Mouse (Mus musculus): Measurements from ENCODE around the gene Mphosph8. TPM values are rescaled to one million over a fixed set of nuclear protein-coding genes. Genes with fewer than 3 reads are reported as not detected.
A peak's percentile ranks its signal among the peaks of the same experiment; 100 is the strongest.

Gene Mphosph8
- total and polyA plus RNA-seq, 3 experiments, result 9.6 to 64.3 (median 45.1) TPM

DNA sequence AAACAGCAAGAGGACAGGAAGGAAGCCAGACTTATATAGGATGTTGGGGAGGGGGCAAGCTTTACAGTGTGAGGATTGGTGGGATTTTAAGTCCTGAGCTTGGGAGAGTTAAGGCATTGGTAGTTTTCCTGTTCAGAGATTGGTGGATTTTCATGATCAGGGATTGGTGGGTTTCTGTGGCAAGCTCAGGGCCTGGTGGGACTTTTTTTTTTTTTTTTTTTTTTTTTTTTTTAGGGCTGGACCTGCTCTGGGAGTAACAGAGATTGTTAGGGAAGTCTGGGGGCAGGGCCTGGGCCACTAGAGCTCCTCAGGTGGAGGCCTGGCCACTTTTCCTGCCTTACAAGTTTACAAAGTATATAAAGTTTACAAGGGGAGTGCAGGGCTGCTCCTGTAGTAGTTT is 18.6 kb upstream of the Mphosph8 start:
- ATAC-seq (ENCODE audit: extremely low read depth, insufficient number of reproducible peaks, low FRiP score, poor library complexity, severe bottlenecking) (no peak), DNase-seq (ENCODE audit: low spot score) (no peak)
- Histone ChIP-seq H3K27me3 (ENCODE audit: insufficient read depth, low read length) (no peaks in the 10 kb centered on the region), H3K4me1 (ENCODE audit: insufficient read depth, low read depth, low read length) (no peaks in the 10 kb centered on the region), H3K4me3 (ENCODE audit: low read depth, low read length) (no peak overlapping the region), H3K9me3 (replicated peaks) (no peaks in the 10 kb centered on the region), H3K36me3 (replicated peaks) (peaks cover 7% of the 10 kb centered on the region)
- no peak for TF ChIP-seq CTCF (IDR thresholded peaks at IDR 0.05; ENCODE audit: low read depth, low read length)
- TF ChIP-seq GATA2 (IDR thresholded peaks at IDR 0.05; ENCODE audit: borderline replicate concordance, low read depth, low read length), result no peak

DNA sequence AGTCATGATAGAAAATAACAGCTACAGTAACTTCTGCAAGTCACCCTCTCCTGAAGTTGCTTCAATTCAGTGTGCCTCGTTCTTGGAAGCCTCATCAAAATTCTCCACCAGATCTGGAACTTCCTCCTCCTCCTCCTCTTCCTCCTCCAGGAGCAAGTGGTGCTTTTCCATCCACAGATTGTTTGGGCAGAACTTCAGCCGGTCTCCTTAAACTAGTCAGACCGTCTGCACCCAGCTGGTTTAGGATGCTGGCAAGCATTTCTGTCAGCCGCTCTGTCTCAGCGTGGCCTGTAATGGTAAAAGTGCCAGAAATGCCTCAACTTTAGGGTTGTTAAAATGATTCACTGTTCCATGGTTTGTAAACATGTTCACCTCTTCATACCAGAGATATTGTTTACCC is 2.4 kb upstream of the Mphosph8 start:
- H3K36me3 ChIP-seq (replicated peaks), result peaks cover 6% of the 10 kb centered on the region
- H3K4me1 ChIP-seq (ENCODE audit: insufficient read depth, low read depth, low read length), result peaks cover 18% of the 10 kb centered on the region
- H3K9me3 ChIP-seq (replicated peaks), result no peaks in the 10 kb centered on the region
- DNase-seq (ENCODE audit: low spot score) (no peak), ATAC-seq (ENCODE audit: extremely low read depth, insufficient number of reproducible peaks, low FRiP score, poor library complexity, severe bottlenecking) (no peak)
- no peak overlapping the region for H3K4me3 ChIP-seq (ENCODE audit: low read depth, low read length)
- TF ChIP-seq CTCF (IDR thresholded peaks at IDR 0.05; ENCODE audit: low read depth, low read length), result no peak
- TF ChIP-seq TAL1 (conservative IDR thresholded peaks at IDR 0.05; ENCODE audit: low read depth, low read length), result no peak
- no peak for TF ChIP-seq GATA2 (IDR thresholded peaks at IDR 0.05; ENCODE audit: borderline replicate concordance, low read depth, low read length)
- TF ChIP-seq POLR2AphosphoS5 (IDR thresholded peaks at IDR 0.05; ENCODE audit: insufficient replicate concordance, low read depth, low read length), result no peak
- TF ChIP-seq GATA1 (IDR thresholded peaks at IDR 0.05; ENCODE audit: borderline replicate concordance, low read length), result no peak
- H3K27me3 ChIP-seq (ENCODE audit: insufficient read depth, low read length), result peaks cover 4% of the 10 kb centered on the region

DNA sequence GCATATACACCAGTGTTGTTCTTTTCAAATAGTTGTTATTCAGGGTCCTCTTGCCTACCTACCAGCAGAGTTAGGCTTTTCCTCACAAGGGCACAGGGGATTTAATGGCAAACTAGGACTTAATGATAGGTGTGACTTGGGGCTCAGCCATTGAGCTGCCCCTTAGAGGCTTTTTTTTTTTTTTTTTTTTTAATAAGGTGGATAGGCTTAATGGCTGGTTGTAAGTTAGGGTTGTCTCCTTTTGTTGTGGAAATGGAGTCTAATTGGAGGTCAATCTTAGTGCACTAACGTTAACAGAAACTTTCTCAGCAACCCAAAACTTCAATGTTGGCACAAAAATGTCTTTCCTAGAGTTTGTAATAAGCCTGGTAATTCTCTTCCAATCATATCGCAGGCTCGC is 1.1 kb upstream of the Mphosph8 start:
- peaks cover 14% of the 10 kb centered on the region for H3K36me3 ChIP-seq (replicated peaks)
- peaks cover 4% of the 10 kb centered on the region for H3K27me3 ChIP-seq (ENCODE audit: insufficient read depth, low read length)
- no peaks in the 10 kb centered on the region for H3K9me3 ChIP-seq (replicated peaks)
- DNase-seq (ENCODE audit: low spot score), result no peak
- no peak overlapping the region; the same call in 1 of the 2 replicates for H3K4me3 ChIP-seq (ENCODE audit: low read depth, low read length)
- H3K4me1 ChIP-seq (ENCODE audit: insufficient read depth, low read depth, low read length), result peaks cover 24% of the 10 kb centered on the region
- ATAC-seq (ENCODE audit: extremely low read depth, insufficient number of reproducible peaks, low FRiP score, poor library complexity, severe bottlenecking), result no peak
- TF ChIP-seq GATA2 (IDR thresholded peaks at IDR 0.05; ENCODE audit: borderline replicate concordance, low read depth, low read length) (no peak), GATA1 (IDR thresholded peaks at IDR 0.05; ENCODE audit: borderline replicate concordance, low read length) (no peak), CTCF (IDR thresholded peaks at IDR 0.05; ENCODE audit: low read depth, low read length) (no peak), TAL1 (conservative IDR thresholded peaks at IDR 0.05; ENCODE audit: low read depth, low read length) (no peak), POLR2AphosphoS5 (IDR thresholded peaks at IDR 0.05; ENCODE audit: insufficient replicate concordance, low read depth, low read length) (no peak)

DNA sequence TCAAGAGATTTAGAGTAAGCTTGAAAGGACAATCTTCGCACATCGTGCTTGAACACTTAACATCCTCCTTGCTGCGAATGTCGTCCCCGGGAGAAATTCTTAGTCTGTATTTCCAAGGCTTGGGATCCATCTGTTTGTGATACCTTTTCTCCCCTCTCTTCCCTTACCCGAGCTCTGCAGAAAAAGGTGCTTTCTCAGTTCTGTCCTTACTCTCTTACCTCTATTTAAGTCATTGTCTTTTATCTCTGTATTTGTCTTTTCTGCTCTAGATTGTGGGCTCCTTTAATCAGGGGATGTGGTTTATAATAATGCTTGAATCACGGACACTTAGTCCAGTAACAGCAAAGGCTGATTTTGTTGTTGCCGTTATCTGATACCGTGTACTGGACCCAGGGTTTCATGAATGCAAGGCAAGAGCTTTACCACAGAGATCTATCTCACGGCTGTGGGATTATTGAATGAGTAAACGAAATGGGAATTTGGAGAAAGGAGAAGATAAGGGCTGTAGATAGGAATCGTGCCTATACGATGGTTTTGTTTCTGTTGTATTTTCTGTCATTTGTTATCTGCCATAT is 1.1 kb downstream of the Mphosph8 start:
- no peaks in the 10 kb centered on the region for H3K27me3 ChIP-seq (ENCODE audit: insufficient read depth, low read length)
- peaks cover 33% of the 10 kb centered on the region for H3K36me3 ChIP-seq (replicated peaks)
- ATAC-seq (ENCODE audit: extremely low read depth, insufficient number of reproducible peaks, low FRiP score, poor library complexity, severe bottlenecking), result no peak
- H3K9me3 ChIP-seq (replicated peaks), result no peaks in the 10 kb centered on the region
- no peak for DNase-seq (ENCODE audit: low spot score)
- peaks cover 24% of the 10 kb centered on the region for H3K4me1 ChIP-seq (ENCODE audit: insufficient read depth, low read depth, low read length)
- TF ChIP-seq CTCF (IDR thresholded peaks at IDR 0.05; ENCODE audit: low read depth, low read length), result no peak
- no peak for TF ChIP-seq GATA2 (IDR thresholded peaks at IDR 0.05; ENCODE audit: borderline replicate concordance, low read depth, low read length)
- no peak for TF ChIP-seq TAL1 (conservative IDR thresholded peaks at IDR 0.05; ENCODE audit: low read depth, low read length)
- no peak for TF ChIP-seq GATA1 (IDR thresholded peaks at IDR 0.05; ENCODE audit: borderline replicate concordance, low read length)
- TF ChIP-seq POLR2AphosphoS5 (IDR thresholded peaks at IDR 0.05; ENCODE audit: insufficient replicate concordance, low read depth, low read length), result no peak
- H3K4me3 ChIP-seq (ENCODE audit: low read depth, low read length), result peak overlapping the region; percentile 97

DNA sequence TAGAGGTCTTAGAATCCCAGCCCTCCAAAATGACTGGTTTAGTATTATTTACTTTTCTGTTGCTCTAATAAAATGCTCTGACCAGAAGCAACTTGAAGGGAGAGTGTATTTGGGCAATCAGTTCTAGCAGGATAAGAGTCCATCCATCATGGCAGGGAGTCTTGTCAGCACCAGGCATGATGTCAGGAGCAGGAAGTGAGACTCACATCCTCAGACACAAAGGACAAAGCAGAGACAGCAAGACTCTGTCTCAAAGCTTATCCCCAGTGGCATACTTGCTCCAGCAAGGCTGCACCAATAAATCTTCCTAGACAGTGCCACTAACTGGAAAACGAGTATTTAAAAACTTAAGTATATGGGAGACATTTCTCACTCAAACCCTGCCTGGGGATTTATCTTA is 17.4 kb downstream of the Mphosph8 start:
- Histone ChIP-seq H3K4me1 (ENCODE audit: insufficient read depth, low read depth, low read length) (no peaks in the 10 kb centered on the region), H3K27me3 (ENCODE audit: insufficient read depth, low read length) (no peaks in the 10 kb centered on the region), H3K9me3 (replicated peaks) (no peaks in the 10 kb centered on the region), H3K36me3 (replicated peaks) (peaks cover 91% of the 10 kb centered on the region), H3K4me3 (ENCODE audit: low read depth, low read length) (no peak overlapping the region)
- TF ChIP-seq GATA1 (IDR thresholded peaks at IDR 0.05; ENCODE audit: borderline replicate concordance, low read length) (no peak), POLR2AphosphoS5 (IDR thresholded peaks at IDR 0.05; ENCODE audit: insufficient replicate concordance, low read depth, low read length) (no peak), CTCF (IDR thresholded peaks at IDR 0.05; ENCODE audit: low read depth, low read length) (no peak), GATA2 (IDR thresholded peaks at IDR 0.05; ENCODE audit: borderline replicate concordance, low read depth, low read length) (no peak), TAL1 (conservative IDR thresholded peaks at IDR 0.05; ENCODE audit: low read depth, low read length) (no peak)
- ATAC-seq (ENCODE audit: extremely low read depth, insufficient number of reproducible peaks, low FRiP score, poor library complexity, severe bottlenecking) (no peak), DNase-seq (ENCODE audit: low spot score) (no peak)

DNA sequence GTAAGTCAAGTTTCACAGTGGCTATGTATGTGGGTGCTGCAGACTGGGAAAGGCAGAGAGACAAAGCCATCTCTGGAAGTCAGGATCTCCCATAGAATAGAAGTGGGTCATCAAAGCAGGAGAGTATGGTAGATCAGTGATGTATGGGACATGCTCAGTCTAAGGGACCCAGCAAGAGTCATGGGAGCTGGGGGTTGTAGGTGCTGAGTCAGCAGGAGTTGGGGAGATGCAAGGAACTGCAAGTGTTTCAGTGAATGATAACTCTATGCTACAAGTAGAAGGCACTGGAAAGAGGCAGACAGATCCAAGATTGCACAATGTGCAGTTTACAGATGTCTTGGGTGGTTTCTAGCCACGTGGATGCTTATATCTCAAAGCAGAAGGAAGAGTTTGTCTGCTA is 21.1 kb downstream of the Mphosph8 start:
- no peak for DNase-seq (ENCODE audit: low spot score)
- peaks cover 5% of the 10 kb centered on the region; the same call in 1 of the 2 replicates for H3K4me1 ChIP-seq (ENCODE audit: insufficient read depth, low read depth, low read length)
- no peaks in the 10 kb centered on the region for H3K9me3 ChIP-seq (replicated peaks)
- no peaks in the 10 kb centered on the region for H3K27me3 ChIP-seq (ENCODE audit: insufficient read depth, low read length)
- peaks cover 95% of the 10 kb centered on the region for H3K36me3 ChIP-seq (replicated peaks)
- TF ChIP-seq TAL1 (conservative IDR thresholded peaks at IDR 0.05; ENCODE audit: low read depth, low read length) (no peak), CTCF (IDR thresholded peaks at IDR 0.05; ENCODE audit: low read depth, low read length) (no peak), GATA1 (IDR thresholded peaks at IDR 0.05; ENCODE audit: borderline replicate concordance, low read length) (no peak), POLR2AphosphoS5 (IDR thresholded peaks at IDR 0.05; ENCODE audit: insufficient replicate concordance, low read depth, low read length) (no peak), GATA2 (IDR thresholded peaks at IDR 0.05; ENCODE audit: borderline replicate concordance, low read depth, low read length) (no peak)
- no peak for ATAC-seq (ENCODE audit: extremely low read depth, insufficient number of reproducible peaks, low FRiP score, poor library complexity, severe bottlenecking)
- no peak overlapping the region for H3K4me3 ChIP-seq (ENCODE audit: low read depth, low read length)
